Mouse (Mus musculus): ENCODE measurements around the gene Eif2b1. TPM values are rescaled to one million over a fixed set of nuclear protein-coding genes. Genes with fewer than 3 reads are reported as not detected.
"Not testable (repeated sequence)": the region's sequence is repeated elsewhere in the genome, so short reads cannot be mapped to it uniquely, and the experiment has no call there.

Gene Eif2b1
- polyA plus RNA-seq, 1 experiment from 2014 or later: 57.6 TPM

GRCm38 (mm10) chr5:124605041-124605622 is 26.2 kb upstream of the Eif2b1 start:
- WGBS: 82% methylated on average over 17 of the region's 17 CpGs
- Histone ChIP-seq H3K9me3 (ENCODE audit: control insufficient read depth, low read length) (no peaks in the 10 kb centered on the region), H3K9ac (ENCODE audit: low read length) (no peak overlapping the region), H3K4me3 (ENCODE audit: control insufficient read depth in 1 of 2, insufficient read depth in 1 of 2, low read depth in 1 of 2, low read length in 2 of 2) (no peak overlapping the region), H3K27ac (replicated peaks in 1 of 2; ENCODE audit: control insufficient read depth in 1 of 2, insufficient read depth in 1 of 2, low read depth in 2 of 2, low read length in 2 of 2) (no peak overlapping the region), H3K27me3 (ENCODE audit: control insufficient read depth, insufficient read depth, low read length) (no peaks in the 10 kb centered on the region), H3K4me2 (ENCODE audit: low read length) (no peak overlapping the region), H3K36me3 (ENCODE audit: control insufficient read depth, insufficient read depth, low read length) (no peaks in the 10 kb centered on the region), H3K4me1 (ENCODE audit: control insufficient read depth in 2 of 2, insufficient read depth in 2 of 2, low read length in 2 of 2) (no peaks in the 10 kb centered on the region)
- ATAC-seq (ENCODE audit: insufficient number of reproducible peaks, insufficient read depth, low FRiP score, low read depth): no peak

DNA sequence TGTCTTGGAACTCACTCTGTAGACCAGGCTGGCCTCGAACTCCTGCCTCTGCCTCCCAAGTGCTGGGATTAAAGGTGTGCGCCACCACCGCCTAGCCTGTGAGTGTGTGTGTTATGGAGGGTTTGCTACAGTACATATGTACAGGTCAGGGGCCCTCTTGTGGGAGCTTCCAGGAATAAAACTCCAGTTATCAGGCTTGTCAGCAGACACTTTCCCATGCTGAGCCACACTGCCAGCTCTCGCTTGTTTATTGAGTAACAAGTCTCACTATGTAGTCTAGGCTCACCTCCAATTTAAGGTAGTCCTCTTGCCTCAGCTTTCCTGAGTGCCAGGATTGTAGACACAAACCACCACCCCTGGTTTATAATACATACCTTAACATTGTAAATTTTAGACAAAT is 25.4 kb upstream of the Eif2b1 start:
- ATAC-seq (ENCODE audit: insufficient number of reproducible peaks, insufficient read depth, low FRiP score, low read depth): no peak

DNA sequence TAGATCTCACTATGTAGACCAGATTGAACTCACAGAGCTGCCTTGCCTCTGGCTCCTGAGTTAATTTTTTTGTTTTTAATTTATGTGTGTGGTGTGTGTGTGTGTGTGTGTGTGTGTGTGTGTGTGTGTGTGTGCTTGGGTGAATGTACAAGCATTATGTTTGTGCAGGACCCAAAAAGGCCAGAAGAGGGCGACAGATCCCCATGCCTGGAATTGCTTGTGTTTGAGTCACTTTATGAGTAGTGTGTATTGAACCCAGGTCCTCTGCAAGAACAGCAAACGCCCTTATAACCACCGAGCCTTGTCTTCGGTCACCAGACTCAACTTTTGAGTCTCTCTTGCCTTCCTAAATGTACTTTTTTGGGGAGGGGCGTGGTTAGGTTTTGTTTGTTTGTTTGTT is 23.4 kb upstream of the Eif2b1 start:
- H3K4me2 ChIP-seq (ENCODE audit: low read length): no peak overlapping the region
- 63% methylated on average over 5 of the region's 5 CpGs for WGBS
- ATAC-seq (ENCODE audit: insufficient number of reproducible peaks, insufficient read depth, low FRiP score, low read depth): no peak
- H3K9me3 ChIP-seq (ENCODE audit: control insufficient read depth, low read length): no peaks in the 10 kb centered on the region
- H3K27me3 ChIP-seq (ENCODE audit: control insufficient read depth, insufficient read depth, low read length): no peaks in the 10 kb centered on the region
- H3K4me3 ChIP-seq (ENCODE audit: control insufficient read depth in 1 of 2, insufficient read depth in 1 of 2, low read depth in 1 of 2, low read length in 2 of 2): no peak overlapping the region
- no peak overlapping the region for H3K27ac ChIP-seq (replicated peaks in 1 of 2; ENCODE audit: control insufficient read depth in 1 of 2, insufficient read depth in 1 of 2, low read depth in 2 of 2, low read length in 2 of 2)
- H3K36me3 ChIP-seq (ENCODE audit: control insufficient read depth, insufficient read depth, low read length): no peaks in the 10 kb centered on the region
- H3K9ac ChIP-seq (ENCODE audit: low read length): no peak overlapping the region
- peaks cover 2 to 4% of the 10 kb centered on the region in 2 experiments; a peak in 2 of 4 replicates for H3K4me1 ChIP-seq (ENCODE audit: control insufficient read depth in 2 of 2, insufficient read depth in 2 of 2, low read length in 2 of 2)

More for the DNA sequence above, 25.4 kb upstream of the Eif2b1 start:
- H3K4me3 ChIP-seq (ENCODE audit: control insufficient read depth in 1 of 2, insufficient read depth in 1 of 2, low read depth in 1 of 2, low read length in 2 of 2): no peak overlapping the region
- H3K27ac ChIP-seq (replicated peaks in 1 of 2; ENCODE audit: control insufficient read depth in 1 of 2, insufficient read depth in 1 of 2, low read depth in 2 of 2, low read length in 2 of 2): no peak overlapping the region
- no peak overlapping the region for H3K9ac ChIP-seq (ENCODE audit: low read length)
- WGBS: 65% methylated on average over 4 of the region's 4 CpGs
- H3K4me2 ChIP-seq (ENCODE audit: low read length): no peak overlapping the region
- H3K4me1 ChIP-seq (ENCODE audit: control insufficient read depth in 2 of 2, insufficient read depth in 2 of 2, low read length in 2 of 2): peaks cover 0 to 1% of the 10 kb centered on the region in 2 experiments; a peak in 1 of 4 replicates
- H3K36me3 ChIP-seq (ENCODE audit: control insufficient read depth, insufficient read depth, low read length): no peaks in the 10 kb centered on the region
- H3K27me3 ChIP-seq (ENCODE audit: control insufficient read depth, insufficient read depth, low read length): no peaks in the 10 kb centered on the region
- no peaks in the 10 kb centered on the region for H3K9me3 ChIP-seq (ENCODE audit: control insufficient read depth, low read length)

DNA sequence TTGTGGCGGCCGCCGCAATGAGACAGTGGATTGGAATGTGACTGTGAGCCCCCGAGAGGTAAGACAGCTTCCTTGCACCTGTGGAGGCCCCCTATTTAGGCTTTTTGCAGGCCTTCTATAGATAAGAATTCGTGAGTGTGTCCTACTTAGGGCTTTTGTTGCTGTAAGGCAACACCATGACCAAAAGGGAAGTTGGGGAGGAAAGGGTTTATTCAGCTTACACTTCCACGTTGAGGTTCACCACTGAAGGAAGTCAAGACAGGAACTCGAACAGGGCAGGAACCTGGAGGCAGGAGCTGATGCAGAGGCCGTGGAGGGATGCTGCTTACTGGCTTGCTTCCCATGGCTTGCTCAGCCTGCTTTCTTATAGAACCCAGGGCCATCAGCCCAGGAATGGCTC is 20.8 kb upstream of the Eif2b1 start:
- not testable (repeated sequence) for H3K9ac ChIP-seq (ENCODE audit: low read length); ATAC-seq (ENCODE audit: insufficient number of reproducible peaks, insufficient read depth, low FRiP score, low read depth); H3K4me3 ChIP-seq (ENCODE audit: control insufficient read depth in 1 of 2, insufficient read depth in 1 of 2, low read depth in 1 of 2, low read length in 2 of 2); H3K4me1 ChIP-seq (ENCODE audit: control insufficient read depth in 2 of 2, insufficient read depth in 2 of 2, low read length in 2 of 2); H3K27me3 ChIP-seq (ENCODE audit: control insufficient read depth, insufficient read depth, low read length); H3K4me2 ChIP-seq (ENCODE audit: low read length); H3K9me3 ChIP-seq (ENCODE audit: control insufficient read depth, low read length); H3K27ac ChIP-seq (replicated peaks in 1 of 2; ENCODE audit: control insufficient read depth in 1 of 2, insufficient read depth in 1 of 2, low read depth in 2 of 2, low read length in 2 of 2)
- H3K36me3 ChIP-seq (ENCODE audit: control insufficient read depth, insufficient read depth, low read length): peaks cover 26% of the 10 kb centered on the region
- WGBS: 53% methylated on average over 8 of the region's 8 CpGs

DNA sequence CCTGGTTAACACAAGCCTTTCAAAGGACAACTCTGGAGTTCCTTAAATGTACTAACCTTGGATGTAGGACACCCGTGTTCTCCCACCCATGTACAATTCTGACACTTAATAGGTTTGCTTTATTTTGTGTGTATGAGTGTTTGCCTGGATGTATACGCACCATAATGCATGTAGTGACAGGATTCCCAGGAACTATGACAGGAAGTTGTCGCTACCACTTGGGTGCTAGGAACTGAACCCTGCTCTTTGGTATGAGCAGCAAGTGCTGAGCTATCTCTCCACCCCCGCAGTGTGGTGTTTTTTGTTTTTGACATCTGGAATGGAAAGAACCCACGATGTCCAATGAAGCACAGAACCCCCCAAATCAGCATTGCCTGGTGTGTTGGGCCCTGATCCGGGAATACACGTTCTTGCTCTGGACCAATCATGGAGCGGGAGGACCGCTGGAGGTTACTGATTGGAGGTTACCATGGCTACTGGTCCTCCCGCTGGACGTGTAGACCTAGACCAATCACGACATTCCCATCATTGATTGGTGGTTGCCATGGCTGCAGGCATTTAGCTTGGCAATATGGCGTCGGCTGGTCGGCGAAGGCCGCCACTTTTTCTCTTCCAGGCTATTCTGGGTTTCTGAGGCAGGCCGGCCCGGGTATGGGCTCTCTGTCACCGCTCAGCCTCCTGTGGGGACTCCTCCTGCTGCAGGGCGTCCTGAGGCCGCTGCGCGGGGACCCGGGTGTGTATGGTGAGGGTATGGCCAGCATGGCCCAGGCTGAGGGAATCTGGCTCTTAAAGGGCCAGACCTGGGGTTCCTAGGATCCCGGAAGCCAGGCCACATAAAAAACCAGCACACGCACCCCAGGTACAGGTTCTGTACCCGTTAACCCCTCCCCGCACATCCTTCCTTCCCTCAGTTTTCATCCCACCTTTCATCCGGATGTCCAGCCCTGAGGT is 19.6 kb upstream of the Eif2b1 start:
- 7% methylated on average over 30 of the region's 30 CpGs for WGBS

DNA sequence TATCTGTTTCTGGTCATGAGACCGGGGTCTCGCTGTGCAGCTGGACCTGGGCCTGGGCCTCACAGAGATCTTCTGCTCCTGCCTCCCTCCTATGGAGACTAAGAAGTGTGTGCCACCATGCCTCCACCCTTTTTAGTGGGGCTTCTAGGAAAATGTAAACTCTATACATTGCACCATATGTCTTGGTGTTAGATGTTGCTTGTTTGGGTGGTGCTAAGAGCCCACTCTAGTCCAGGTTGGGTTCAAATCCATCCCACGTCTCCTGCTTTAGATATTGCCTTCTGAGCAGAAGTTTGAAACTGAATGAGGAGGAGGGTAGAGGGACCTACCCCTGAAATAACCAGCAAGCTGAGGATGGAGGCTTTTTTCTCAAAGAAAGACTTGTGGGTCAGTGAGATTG is 13.8 kb upstream of the Eif2b1 start:
- no peaks in the 10 kb centered on the region for H3K27me3 ChIP-seq (ENCODE audit: control insufficient read depth, insufficient read depth, low read length)
- peaks cover 85% of the 10 kb centered on the region for H3K36me3 ChIP-seq (ENCODE audit: control insufficient read depth, insufficient read depth, low read length)
- 94% methylated on average over 3 of the region's 3 CpGs for whole genome bisulfite sequencing
- no peaks in the 10 kb centered on the region for H3K4me1 ChIP-seq (ENCODE audit: control insufficient read depth in 2 of 2, insufficient read depth in 2 of 2, low read length in 2 of 2)
- ATAC-seq (ENCODE audit: insufficient number of reproducible peaks, insufficient read depth, low FRiP score, low read depth): no peak
- H3K4me2 ChIP-seq (ENCODE audit: low read length): no peak overlapping the region
- H3K9me3 ChIP-seq (ENCODE audit: control insufficient read depth, low read length): no peaks in the 10 kb centered on the region
- H3K27ac ChIP-seq (replicated peaks in 1 of 2; ENCODE audit: control insufficient read depth in 1 of 2, insufficient read depth in 1 of 2, low read depth in 2 of 2, low read length in 2 of 2): no peak overlapping the region
- no peak overlapping the region for H3K4me3 ChIP-seq (ENCODE audit: control insufficient read depth in 1 of 2, insufficient read depth in 1 of 2, low read depth in 1 of 2, low read length in 2 of 2)
- H3K9ac ChIP-seq (ENCODE audit: low read length): no peak overlapping the region

More for the DNA sequence above, 19.6 kb upstream of the Eif2b1 start:
- Histone ChIP-seq H3K4me2 (ENCODE audit: low read length) (peak overlapping the region; percentile 93), H3K27ac (replicated peaks in 1 of 2; ENCODE audit: control insufficient read depth in 1 of 2, insufficient read depth in 1 of 2, low read depth in 2 of 2, low read length in 2 of 2) (no peak overlapping the region), H3K27me3 (ENCODE audit: control insufficient read depth, insufficient read depth, low read length) (no peaks in the 10 kb centered on the region), H3K4me1 (ENCODE audit: control insufficient read depth in 2 of 2, insufficient read depth in 2 of 2, low read length in 2 of 2) (peaks cover 2 to 4% of the 10 kb centered on the region in 2 experiments; a peak in 2 of 4 replicates), H3K9ac (ENCODE audit: low read length) (peak overlapping the region; percentile 73), H3K9me3 (ENCODE audit: control insufficient read depth, low read length) (no peaks in the 10 kb centered on the region), H3K4me3 (ENCODE audit: control insufficient read depth in 1 of 2, insufficient read depth in 1 of 2, low read depth in 1 of 2, low read length in 2 of 2) (peak overlapping the region; percentile 75 to 80), H3K36me3 (ENCODE audit: control insufficient read depth, insufficient read depth, low read length) (peaks cover 38% of the 10 kb centered on the region)
- peak; percentile 98 for ATAC-seq (ENCODE audit: insufficient number of reproducible peaks, insufficient read depth, low FRiP score, low read depth)

DNA sequence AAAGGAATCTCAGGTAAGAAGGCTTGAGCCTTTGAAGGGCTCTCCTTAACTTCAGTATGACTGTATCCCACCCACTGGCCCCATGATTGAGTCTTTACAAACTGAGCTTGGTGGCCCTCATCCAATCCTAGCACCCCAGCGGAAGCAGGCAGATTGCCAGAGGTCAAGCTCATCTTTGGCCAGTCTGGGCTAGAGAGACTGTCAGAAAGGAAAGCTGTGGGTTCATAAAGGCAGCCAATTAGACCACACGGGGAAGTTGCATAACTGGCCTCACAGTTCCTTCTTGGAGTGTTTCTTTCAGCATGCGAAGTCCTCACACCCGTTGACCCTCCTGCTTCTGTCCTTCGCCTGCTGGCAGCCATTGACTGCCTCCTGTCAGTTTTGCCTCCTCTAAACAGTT is 3.6 kb upstream of the Eif2b1 start:
- Histone ChIP-seq H3K9me3 (ENCODE audit: control insufficient read depth, low read length) (no peaks in the 10 kb centered on the region), H3K4me3 (ENCODE audit: control insufficient read depth in 1 of 2, insufficient read depth in 1 of 2, low read depth in 1 of 2, low read length in 2 of 2) (no peak overlapping the region), H3K9ac (ENCODE audit: low read length) (no peak overlapping the region), H3K4me2 (ENCODE audit: low read length) (no peak overlapping the region), H3K27me3 (ENCODE audit: control insufficient read depth, insufficient read depth, low read length) (no peaks in the 10 kb centered on the region), H3K36me3 (ENCODE audit: control insufficient read depth, insufficient read depth, low read length) (peaks cover 49% of the 10 kb centered on the region), H3K27ac (replicated peaks in 1 of 2; ENCODE audit: control insufficient read depth in 1 of 2, insufficient read depth in 1 of 2, low read depth in 2 of 2, low read length in 2 of 2) (no peak overlapping the region), H3K4me1 (ENCODE audit: control insufficient read depth in 2 of 2, insufficient read depth in 2 of 2, low read length in 2 of 2) (peaks cover 3 to 14% of the 10 kb centered on the region in 2 experiments; a peak in 3 of 4 replicates)
- WGBS: 86% methylated on average over 5 of the region's 5 CpGs
- ATAC-seq (ENCODE audit: insufficient number of reproducible peaks, insufficient read depth, low FRiP score, low read depth): no peak
